Mouse (Mus musculus): ENCODE results near the gene Islr2.

GRCm38 (mm10) chr9:58201091-58201842 is 2.9 kb downstream of the Islr2 start:
- no peak for TF ChIP-seq CTCF (IDR thresholded peaks at IDR 0.05; ENCODE audit: control insufficient read depth, insufficient read depth, insufficient read length)
- TF ChIP-seq USF1 (IDR thresholded peaks at IDR 0.05; ENCODE audit: low read depth): no peak
- no peak for TF ChIP-seq MAX (IDR thresholded peaks at IDR 0.05)
- no peak for TF ChIP-seq CEBPB (IDR thresholded peaks at IDR 0.05; ENCODE audit: low read depth)
- TF ChIP-seq FOSL1 (IDR thresholded peaks at IDR 0.05; ENCODE audit: insufficient read depth, low read length, poor library complexity, severe bottlenecking): no peak
- TF ChIP-seq MYOG (IDR thresholded peaks at IDR 0.05; ENCODE audit: control insufficient read depth, extremely low read depth, insufficient read length): no peak

All from C2C12 (cell line).